Mouse (Mus musculus) hindbrain, postnatal 0 days (tissue): ENCODE measurements around the gene Ncoa1. TPM values are rescaled to one million over a fixed set of nuclear protein-coding genes. Genes with fewer than 3 reads are reported as not detected.

Experiments used
- ATAC-seq: fragments of 200-750 bp; cut with Nextera tagmentation; 2 replicates; pipeline ENCODE4 v1.8.0; 2017; ENCODE audit warnings: mild to moderate bottlenecking, moderate TSS enrichment, moderate library complexity
- DNase-seq: peaks from one replicate; pipeline ENCODE4 v3.0.0-alpha.2; 2015; ENCODE audit warnings: low spot score
- H3K27ac ChIP-seq: fragments of 300-500 bp; sonication (generic); 2 replicates; pipeline ENCODE4 v1.5.1; 2014; ENCODE audit warnings: mild to moderate bottlenecking
- H3K27me3 ChIP-seq: fragments of 300-500 bp; sonication (generic); 2 replicates; pipeline ENCODE4 v1.6.1; 2014; ENCODE audit warnings: low read length, mixed read lengths; ENCODE audit not compliant: insufficient read depth
- H3K36me3 ChIP-seq: fragments of 300-500 bp; sonication (generic); 2 replicates; pipeline ENCODE4 v1.6.1; 2014; ENCODE audit warnings: low read length, mixed read lengths; ENCODE audit not compliant: insufficient read depth
- H3K4me1 ChIP-seq: fragments of 300-500 bp; sonication (generic); 2 replicates; pipeline ENCODE4 v1.6.1; 2014; ENCODE audit warnings: antibody characterized with exemption, low read length, mixed read lengths; ENCODE audit not compliant: insufficient read depth
- H3K4me2 ChIP-seq: fragments of 300-500 bp; sonication (generic); 2 replicates; pipeline ENCODE4 v1.6.1; 2014; ENCODE audit warnings: low read depth, mild to moderate bottlenecking, low read length, moderate library complexity, mixed read lengths
- H3K4me3 ChIP-seq: fragments of 300-500 bp; sonication (generic); 2 replicates; pipeline ENCODE4 v1.5.1; 2014; ENCODE audit warnings: low read length
- H3K9ac ChIP-seq: fragments of 300-500 bp; sonication (generic); replicated peaks from 2 replicates; pipeline ENCODE4 v1.6.1; 2014; ENCODE audit warnings: mild to moderate bottlenecking, low read length, moderate library complexity, mixed read lengths
- H3K9me3 ChIP-seq: fragments of 300-500 bp; sonication (generic); 2 replicates; pipeline ENCODE4 v1.6.1; 2016; ENCODE audit warnings: low read length, mixed read lengths
- CTCF ChIP-seq: IDR thresholded peaks from 2 replicates; pipeline ENCODE4 v1.5.1; 2016; ENCODE audit warnings: antibody characterized with exemption, control low read depth, low read depth
- WGBS: fragments of 180-500 bp; shearing (Covaris S2); extraction: QIAGEN DNeasy Blood & Tissue Kit; methylation state at CpG from one replicate; pipeline ENCODE4 v1.1.7; 2014; 5-methylcytosine and 5-hydroxymethylcytosine counted together
- polyA plus RNA-seq: library from polyadenylated mRNA; unstranded; fragments of >200 nt; fragmentation: Nextera tagmentation; extraction: Ambion mirVana; gene quantifications from 2 replicates; pipeline ENCODE4 v1.2.1, GENCODE M21; 2015
- total RNA-seq: library from RNA; depleted of rRNA; stranded (reverse); fragments of >200 nt; gene quantifications from 2 replicates; pipeline ENCODE4 v1.2.3, GENCODE M21; 2014; rRNA removed

Gene Ncoa1
- total and polyA plus RNA-seq, 2 experiments from 2014 or later, result 14.2 to 38.5 TPM

- H3K27ac ChIP-seq, result no peak overlapping the region
- H3K4me2 ChIP-seq, result no peak overlapping the region
- H3K27me3 ChIP-seq, result no peaks in the 10 kb centered on the region
- H3K36me3 ChIP-seq, result peaks cover 48% of the 10 kb centered on the region; the same call in 1 of the 2 replicates
- no peak for TF ChIP-seq CTCF
- DNase-seq, result no peak
- ATAC-seq, result no peak
- no peaks in the 10 kb centered on the region for H3K4me1 ChIP-seq
- no peak overlapping the region for H3K9ac ChIP-seq
- no peak overlapping the region for H3K4me3 ChIP-seq
- H3K9me3 ChIP-seq, result no peaks in the 10 kb centered on the region
- 98% methylated on average over 9 of the region's 9 CpGs for WGBS
These were observed 267.8 kb downstream of the Ncoa1 start for GRCm38 (mm10) chr12:4209196-4209595.

- no peak overlapping the region for H3K27ac ChIP-seq
- no peak overlapping the region for H3K9ac ChIP-seq
- peak; percentile 80 for TF ChIP-seq CTCF
- ATAC-seq (0 out of 2 replicates have a peak, but pooled peaks have one; percentile 22), DNase-seq (peak; percentile 79)
- 72% methylated on average over 15 of the region's 15 CpGs for WGBS
- no peaks in the 10 kb centered on the region for H3K4me1 ChIP-seq
- H3K27me3 ChIP-seq, result no peaks in the 10 kb centered on the region
- H3K36me3 ChIP-seq, result peaks cover 47% of the 10 kb centered on the region; the same call in 1 of the 2 replicates
- H3K4me3 ChIP-seq, result no peak overlapping the region
- H3K4me2 ChIP-seq, result no peak overlapping the region
- no peaks in the 10 kb centered on the region for H3K9me3 ChIP-seq
These were observed 268.4 kb downstream of the Ncoa1 start for GRCm38 (mm10) chr12:4208405-4209133.

DNA sequence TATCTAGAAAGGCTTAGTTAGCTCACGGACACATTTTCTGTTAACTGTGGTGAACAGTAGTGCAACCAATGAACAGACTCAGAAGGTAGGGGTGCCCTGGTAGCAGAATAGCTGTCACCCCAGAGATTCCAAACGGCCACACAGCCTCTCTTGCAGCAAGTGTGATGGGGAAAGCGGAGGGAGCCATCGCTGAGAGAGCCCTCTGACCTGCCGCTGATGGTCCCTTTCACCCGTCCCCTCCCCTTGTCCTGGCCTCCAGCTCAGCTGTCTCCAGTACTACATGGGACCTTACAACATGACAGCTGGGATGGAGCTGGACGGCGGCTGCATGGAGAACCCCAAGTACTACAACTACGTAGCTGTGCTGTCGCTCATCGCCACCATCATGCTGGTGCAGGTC is 270.9 kb downstream of the Ncoa1 start:
- ATAC-seq, result no peak
- no peaks in the 10 kb centered on the region for H3K27me3 ChIP-seq
- no peak for TF ChIP-seq CTCF

DNA sequence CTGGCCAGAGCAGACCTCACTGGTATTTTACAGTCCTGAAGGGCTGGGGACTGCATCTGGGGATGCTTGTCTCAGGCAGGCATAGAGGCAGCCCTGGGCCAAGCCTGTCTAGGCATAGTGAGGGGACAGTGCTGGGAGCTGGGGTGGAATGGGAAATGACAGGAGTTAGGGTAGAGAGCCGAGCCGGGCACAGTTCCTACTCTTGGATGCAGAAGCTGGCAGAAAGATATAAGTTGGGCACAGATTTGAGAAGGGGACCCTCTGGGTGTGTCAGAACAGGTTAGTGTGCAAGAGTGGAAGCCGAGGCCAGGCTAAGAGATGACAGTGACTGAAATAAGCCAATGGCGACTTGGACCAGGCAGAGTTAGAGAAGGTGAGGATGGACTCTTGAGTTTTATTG is 274.8 kb downstream of the Ncoa1 start:
- Histone ChIP-seq H3K4me3 (no peak overlapping the region), H3K9me3 (no peaks in the 10 kb centered on the region), H3K36me3 (peaks cover 12% of the 10 kb centered on the region; the same call in 1 of the 2 replicates), H3K27ac (no peak overlapping the region), H3K9ac (no peak overlapping the region), H3K4me1 (no peaks in the 10 kb centered on the region), H3K4me2 (no peak overlapping the region), H3K27me3 (no peaks in the 10 kb centered on the region)
- WGBS, result 88% methylated on average over 4 of the region's 4 CpGs
- no peak for DNase-seq
- ATAC-seq, result no peak
- no peak for TF ChIP-seq CTCF

More for the DNA sequence above, 270.9 kb downstream of the Ncoa1 start:
- no peak for DNase-seq
- Histone ChIP-seq H3K9me3 (no peaks in the 10 kb centered on the region), H3K36me3 (peaks cover 28% of the 10 kb centered on the region; the same call in 1 of the 2 replicates), H3K9ac (no peak overlapping the region), H3K4me3 (no peak overlapping the region), H3K27ac (no peak overlapping the region), H3K4me2 (no peak overlapping the region), H3K4me1 (no peaks in the 10 kb centered on the region)
- 93% methylated on average over 11 of the region's 11 CpGs for WGBS

- DNase-seq, result peak; percentile 28
- whole genome bisulfite sequencing, result 70% methylated on average over 13 of the region's 13 CpGs
- no peaks in the 10 kb centered on the region for H3K4me1 ChIP-seq
These were observed 275.4 kb downstream of the Ncoa1 start for GRCm38 (mm10) chr12:4201454-4202200.

GRCm38 (mm10) chr12:4199271-4199670 is 277.7 kb downstream of the Ncoa1 start:
- 91% methylated on average over 11 of the region's 11 CpGs for WGBS
- Histone ChIP-seq H3K4me3 (no peak overlapping the region), H3K9me3 (no peaks in the 10 kb centered on the region), H3K4me2 (no peak overlapping the region), H3K27me3 (no peaks in the 10 kb centered on the region), H3K36me3 (peaks cover 9% of the 10 kb centered on the region; the same call in 1 of the 2 replicates), H3K27ac (no peak overlapping the region), H3K4me1 (no peaks in the 10 kb centered on the region), H3K9ac (no peak overlapping the region)
- ATAC-seq (no peak), DNase-seq (no peak)
- TF ChIP-seq CTCF, result no peak

More at GRCm38 (mm10) chr12:4201454-4202200, 275.4 kb downstream of the Ncoa1 start:
- Histone ChIP-seq H3K4me3 (no peak overlapping the region), H3K36me3 (peaks cover 12% of the 10 kb centered on the region; the same call in 1 of the 2 replicates), H3K9me3 (no peaks in the 10 kb centered on the region), H3K27ac (no peak overlapping the region), H3K4me2 (no peak overlapping the region), H3K27me3 (no peaks in the 10 kb centered on the region), H3K9ac (no peak overlapping the region)
- 0 out of 2 replicates have a peak, but pooled peaks have one; percentile 19 for ATAC-seq
- no peak for TF ChIP-seq CTCF

- Histone ChIP-seq H3K9me3 (no peaks in the 10 kb centered on the region), H3K4me1 (no peaks in the 10 kb centered on the region), H3K36me3 (peaks cover 5% of the 10 kb centered on the region; the same call in 1 of the 2 replicates), H3K9ac (no peak overlapping the region), H3K4me2 (no peak overlapping the region), H3K4me3 (no peak overlapping the region), H3K27me3 (no peaks in the 10 kb centered on the region), H3K27ac (no peak overlapping the region)
- no peak for TF ChIP-seq CTCF
- no peak for ATAC-seq
- DNase-seq, result no peak
- WGBS, result 90% methylated on average over 4 of the region's 4 CpGs
These were observed 278.3 kb downstream of the Ncoa1 start for GRCm38 (mm10) chr12:4198702-4199101.

Other genes starting within 250 kb of the Ncoa1 start
- 5.5 and 8.0 TPM in 2 replicates for gene Ptrhd1, start 243.2 kb downstream of the Ncoa1 start, total RNA-seq
- gene Ptrhd1, start 243.2 kb downstream of the Ncoa1 start, polyA plus RNA-seq, result 8.9 and 9.4 TPM in 2 replicates
- gene Cenpo, start 242.9 kb downstream of the Ncoa1 start, total RNA-seq, result 5.2 and 5.9 TPM in 2 replicates
- 5.3 and 5.7 TPM in 2 replicates for gene Cenpo, start 242.9 kb downstream of the Ncoa1 start, polyA plus RNA-seq
- gene Itsn2, start 115.5 kb upstream of the Ncoa1 start, total RNA-seq, result 14.3 and 27.7 TPM in 2 replicates
- gene Itsn2, start 115.5 kb upstream of the Ncoa1 start, polyA plus RNA-seq, result 18.8 and 19.9 TPM in 2 replicates
- not detected in 2 replicates for gene Gm3625, start 115.7 kb upstream of the Ncoa1 start, total RNA-seq
- not detected in 2 replicates for gene Gm3625, start 115.7 kb upstream of the Ncoa1 start, polyA plus RNA-seq